Mouse (Mus musculus): ENCODE results near the gene Alg2. TPM values are rescaled to one million over a fixed set of nuclear protein-coding genes. Genes with fewer than 3 reads are reported as not detected.

The Alg2 gene
- total and polyA plus RNA-seq, 2 experiments, result 3.7 to 17.4 TPM

DNA sequence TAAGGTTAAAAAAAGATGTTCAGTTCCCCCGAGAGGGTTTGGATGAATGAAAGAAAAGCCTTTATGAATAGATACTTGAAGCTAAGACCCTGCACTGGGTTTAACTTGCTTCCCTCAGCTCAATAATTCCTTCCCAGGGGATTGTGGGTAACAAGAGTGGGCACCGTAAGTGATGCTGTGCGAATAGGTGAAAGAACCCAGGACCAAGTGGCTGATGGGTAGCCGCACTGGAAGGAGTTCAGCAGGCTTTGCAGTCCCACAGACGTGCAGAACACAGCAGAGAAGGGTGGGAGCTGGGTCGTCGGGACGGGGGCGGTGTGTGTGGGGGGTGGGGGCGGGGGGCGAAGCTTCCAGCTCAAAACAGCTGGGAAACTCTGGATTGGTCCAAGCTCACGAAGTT is 39.0 kb downstream of the Alg2 start:
- H3K36me3 ChIP-seq (ENCODE audit: control insufficient read depth, insufficient read depth, low read length), result no peaks in the 10 kb centered on the region
- H3K27me3 ChIP-seq (ENCODE audit: control insufficient read depth, insufficient read depth, low read length), result no peaks in the 10 kb centered on the region
- WGBS, result 84% methylated on average over 12 of the region's 12 CpGs
- TF ChIP-seq CTCF (IDR thresholded peaks at IDR 0.05; ENCODE audit: low read depth, low read length) (no peak), POLR2A (IDR thresholded peaks at IDR 0.05; ENCODE audit: extremely low read depth, insufficient read depth, low read length) (no peak)
- peaks cover 2% of the 10 kb centered on the region; the same call in 1 of the 2 replicates for H3K4me1 ChIP-seq (ENCODE audit: control insufficient read depth, insufficient read depth, low read length)
- no peak overlapping the region for H3K4me3 ChIP-seq (ENCODE audit: insufficient read depth, low read depth, low read length)
- H3K79me2 ChIP-seq (ENCODE audit: control insufficient read depth, insufficient read depth, low read length), result no peaks in the 10 kb centered on the region
- no peak overlapping the region for H3K9ac ChIP-seq (ENCODE audit: low read depth, low read length)
- DNase-seq (ENCODE audit: extremely low read depth, low read depth, low spot score), result no peak
- H3K27ac ChIP-seq (replicated peaks; ENCODE audit: insufficient read depth, low read depth, low read length), result no peak overlapping the region

DNA sequence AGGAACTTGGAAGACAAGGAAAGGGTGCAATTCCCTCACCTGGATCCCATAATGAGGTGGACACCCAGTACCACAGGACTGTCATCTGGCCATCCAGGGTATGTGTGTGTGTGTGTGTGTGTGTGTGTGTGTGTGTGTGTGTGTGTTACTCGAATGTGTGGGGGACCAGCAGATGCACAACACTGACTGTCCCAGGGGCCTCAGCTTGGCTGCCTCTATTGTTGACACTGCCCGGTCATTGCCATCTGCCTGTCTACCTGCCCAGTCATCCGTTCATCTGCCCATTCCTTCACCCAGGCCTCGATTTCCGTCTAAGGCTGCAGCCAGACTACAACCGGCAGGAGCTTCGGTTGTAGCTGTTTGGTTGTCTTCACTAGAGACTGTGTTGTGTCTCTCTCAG is 41.4 kb downstream of the Alg2 start:
- Histone ChIP-seq H3K27me3 (ENCODE audit: control insufficient read depth, insufficient read depth, low read length) (no peaks in the 10 kb centered on the region), H3K36me3 (ENCODE audit: control insufficient read depth, insufficient read depth, low read length) (no peaks in the 10 kb centered on the region), H3K4me1 (ENCODE audit: control insufficient read depth, insufficient read depth, low read length) (peaks cover 1% of the 10 kb centered on the region; the same call in 1 of the 2 replicates), H3K4me3 (ENCODE audit: insufficient read depth, low read depth, low read length) (no peak overlapping the region), H3K27ac (replicated peaks; ENCODE audit: insufficient read depth, low read depth, low read length) (no peak overlapping the region), H3K9ac (ENCODE audit: low read depth, low read length) (no peak overlapping the region), H3K79me2 (ENCODE audit: control insufficient read depth, insufficient read depth, low read length) (no peaks in the 10 kb centered on the region)
- no peak for DNase-seq (ENCODE audit: extremely low read depth, low read depth, low spot score)
- TF ChIP-seq POLR2A (IDR thresholded peaks at IDR 0.05; ENCODE audit: extremely low read depth, insufficient read depth, low read length), result no peak
- TF ChIP-seq CTCF (IDR thresholded peaks at IDR 0.05; ENCODE audit: low read depth, low read length), result no peak
- 87% methylated on average over 7 of the region's 7 CpGs for WGBS

DNA sequence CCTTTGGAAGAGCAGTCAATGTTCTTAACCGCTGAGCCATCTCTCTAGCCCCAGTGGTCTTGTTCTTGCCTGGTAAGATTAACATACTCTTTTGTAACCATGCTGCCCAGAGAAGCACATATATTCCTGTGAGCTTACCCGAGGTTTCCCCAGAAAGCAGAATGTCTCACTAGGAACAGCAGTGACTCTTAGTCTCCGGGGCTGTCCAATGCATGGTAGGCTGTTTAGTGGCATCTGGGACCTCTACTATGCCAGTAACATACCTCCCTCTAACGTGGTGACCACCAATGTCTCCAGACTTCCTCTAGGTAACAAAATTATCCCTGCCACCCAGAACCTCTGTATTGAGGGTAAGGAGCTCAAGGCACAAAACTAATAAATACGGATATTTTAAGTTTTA is 43.1 kb downstream of the Alg2 start:
- 88% methylated on average over 5 of the region's 5 CpGs for WGBS
- TF ChIP-seq CTCF (IDR thresholded peaks at IDR 0.05; ENCODE audit: low read depth, low read length) (no peak), POLR2A (IDR thresholded peaks at IDR 0.05; ENCODE audit: extremely low read depth, insufficient read depth, low read length) (no peak)
- Histone ChIP-seq H3K27ac (replicated peaks; ENCODE audit: insufficient read depth, low read depth, low read length) (no peak overlapping the region), H3K79me2 (ENCODE audit: control insufficient read depth, insufficient read depth, low read length) (no peaks in the 10 kb centered on the region), H3K4me3 (ENCODE audit: insufficient read depth, low read depth, low read length) (no peak overlapping the region), H3K36me3 (ENCODE audit: control insufficient read depth, insufficient read depth, low read length) (no peaks in the 10 kb centered on the region), H3K27me3 (ENCODE audit: control insufficient read depth, insufficient read depth, low read length) (no peaks in the 10 kb centered on the region), H3K9ac (ENCODE audit: low read depth, low read length) (no peak overlapping the region), H3K4me1 (ENCODE audit: control insufficient read depth, insufficient read depth, low read length) (no peaks in the 10 kb centered on the region)
- no peak for DNase-seq (ENCODE audit: extremely low read depth, low read depth, low spot score)

DNA sequence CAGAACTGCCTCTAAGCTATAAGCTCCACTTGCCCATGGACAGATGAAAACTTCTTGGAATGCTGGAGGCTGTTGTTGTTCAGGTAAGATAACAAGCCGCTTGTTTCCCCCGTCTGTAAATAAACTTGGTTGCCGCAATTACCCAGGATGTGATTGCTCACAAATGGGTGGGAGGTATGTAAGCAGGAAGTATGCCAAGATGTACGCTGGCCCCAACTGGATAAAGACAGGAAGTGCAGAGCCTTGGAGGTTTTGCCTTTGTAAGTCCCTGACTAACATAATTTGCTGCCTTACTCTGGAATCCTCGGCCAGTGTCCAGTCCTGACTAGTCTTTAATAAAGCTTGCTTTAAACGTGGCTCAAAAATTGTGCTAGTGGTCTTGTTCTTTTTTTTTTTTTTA is 43.6 kb downstream of the Alg2 start:
- Histone ChIP-seq H3K4me1 (ENCODE audit: control insufficient read depth, insufficient read depth, low read length) (no peaks in the 10 kb centered on the region), H3K79me2 (ENCODE audit: control insufficient read depth, insufficient read depth, low read length) (no peaks in the 10 kb centered on the region), H3K27ac (replicated peaks; ENCODE audit: insufficient read depth, low read depth, low read length) (no peak overlapping the region), H3K4me3 (ENCODE audit: insufficient read depth, low read depth, low read length) (no peak overlapping the region), H3K27me3 (ENCODE audit: control insufficient read depth, insufficient read depth, low read length) (no peaks in the 10 kb centered on the region), H3K36me3 (ENCODE audit: control insufficient read depth, insufficient read depth, low read length) (no peaks in the 10 kb centered on the region), H3K9ac (ENCODE audit: low read depth, low read length) (no peak overlapping the region)
- 61% methylated on average over 6 of the region's 6 CpGs for WGBS
- DNase-seq (ENCODE audit: extremely low read depth, low read depth, low spot score), result no peak
- TF ChIP-seq POLR2A (IDR thresholded peaks at IDR 0.05; ENCODE audit: extremely low read depth, insufficient read depth, low read length) (no peak), CTCF (IDR thresholded peaks at IDR 0.05; ENCODE audit: low read depth, low read length) (no peak)

DNA sequence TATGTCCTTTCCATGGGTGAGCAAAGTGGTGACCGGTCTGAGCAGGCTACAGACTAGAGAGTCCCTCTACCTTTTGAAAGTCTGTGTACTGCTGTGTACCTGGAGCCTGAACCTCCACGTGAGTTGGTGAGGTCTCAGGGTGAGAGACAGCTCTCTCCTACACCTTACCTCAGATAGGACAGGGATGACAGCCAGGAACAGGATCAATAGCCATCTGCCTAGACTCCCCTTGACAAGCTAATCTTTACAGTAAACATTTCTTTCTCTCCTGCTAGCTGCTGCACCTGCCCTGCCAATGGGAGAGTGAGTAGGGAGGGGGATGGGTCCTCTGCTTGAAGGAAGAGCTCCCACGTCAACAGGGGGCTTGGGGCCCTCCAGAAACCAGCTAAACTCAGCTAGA is 46.5 kb downstream of the Alg2 start:
- Histone ChIP-seq H3K27me3 (ENCODE audit: control insufficient read depth, insufficient read depth, low read length) (no peaks in the 10 kb centered on the region), H3K79me2 (ENCODE audit: control insufficient read depth, insufficient read depth, low read length) (no peaks in the 10 kb centered on the region), H3K9ac (ENCODE audit: low read depth, low read length) (no peak overlapping the region), H3K27ac (replicated peaks; ENCODE audit: insufficient read depth, low read depth, low read length) (no peak overlapping the region), H3K4me1 (ENCODE audit: control insufficient read depth, insufficient read depth, low read length) (no peaks in the 10 kb centered on the region), H3K36me3 (ENCODE audit: control insufficient read depth, insufficient read depth, low read length) (no peaks in the 10 kb centered on the region), H3K4me3 (ENCODE audit: insufficient read depth, low read depth, low read length) (no peak overlapping the region)
- 56% methylated on average over 3 of the region's 3 CpGs for WGBS
- no peak for TF ChIP-seq POLR2A (IDR thresholded peaks at IDR 0.05; ENCODE audit: extremely low read depth, insufficient read depth, low read length)
- TF ChIP-seq CTCF (IDR thresholded peaks at IDR 0.05; ENCODE audit: low read depth, low read length), result no peak
- no peak for DNase-seq (ENCODE audit: extremely low read depth, low read depth, low spot score)

DNA sequence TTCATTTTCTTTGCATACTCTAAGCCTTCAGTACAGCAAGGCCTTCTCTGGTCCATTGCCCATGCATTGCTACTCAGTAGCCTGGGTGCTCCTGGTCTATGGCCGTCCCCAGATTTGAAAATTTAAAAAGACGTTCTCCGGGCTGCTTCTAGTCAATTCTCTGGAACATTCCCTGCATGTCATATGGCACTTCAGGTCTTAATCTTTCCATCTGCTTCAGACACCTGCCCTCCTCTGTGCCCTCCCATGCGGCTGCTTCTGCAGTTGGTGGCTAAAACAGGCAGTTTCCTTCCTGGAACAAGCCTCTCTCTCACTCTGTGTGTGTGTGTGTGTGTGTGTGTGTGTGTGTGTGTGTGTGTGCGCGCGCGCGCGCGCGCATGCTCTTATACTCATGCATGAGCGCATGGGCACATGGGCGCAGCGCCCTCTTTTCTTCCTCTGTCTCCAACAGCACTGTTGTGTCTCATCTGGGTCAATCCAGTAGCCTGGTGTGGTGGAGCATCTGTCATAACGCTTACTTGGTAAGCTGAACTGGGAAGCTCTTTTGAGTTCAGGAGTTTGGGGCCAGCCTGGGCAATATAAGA is 48.8 kb downstream of the Alg2 start:
- WGBS, result 94% methylated on average over 16 of the region's 16 CpGs
- H3K36me3 ChIP-seq (ENCODE audit: control insufficient read depth, insufficient read depth, low read length), result no peaks in the 10 kb centered on the region
- no peak overlapping the region for H3K4me3 ChIP-seq (ENCODE audit: insufficient read depth, low read depth, low read length)
- no peak for DNase-seq (ENCODE audit: extremely low read depth, low read depth, low spot score)
- H3K4me1 ChIP-seq (ENCODE audit: control insufficient read depth, insufficient read depth, low read length), result no peaks in the 10 kb centered on the region
- no peak overlapping the region for H3K27ac ChIP-seq (replicated peaks; ENCODE audit: insufficient read depth, low read depth, low read length)
- TF ChIP-seq POLR2A (IDR thresholded peaks at IDR 0.05; ENCODE audit: extremely low read depth, insufficient read depth, low read length), result no peak
- TF ChIP-seq CTCF (IDR thresholded peaks at IDR 0.05; ENCODE audit: low read depth, low read length), result no peak
- no peaks in the 10 kb centered on the region for H3K27me3 ChIP-seq (ENCODE audit: control insufficient read depth, insufficient read depth, low read length)
- no peak overlapping the region for H3K9ac ChIP-seq (ENCODE audit: low read depth, low read length)
- H3K79me2 ChIP-seq (ENCODE audit: control insufficient read depth, insufficient read depth, low read length), result no peaks in the 10 kb centered on the region

Measured in liver, adult 2 months (tissue).